Mouse (Mus musculus) lung, embryonic 14.5 days (tissue): ENCODE measurements around the gene Tulp2. TPM values are rescaled to one million over a fixed set of nuclear protein-coding genes. Genes with fewer than 3 reads are reported as not detected.
"Not testable (repeated sequence)": the region's sequence is repeated elsewhere in the genome, so short reads cannot be mapped to it uniquely, and the experiment has no call there.

Source experiments
- ATAC-seq: fragments of 200-750 bp; cut with Nextera tagmentation; 2 replicates; pipeline ENCODE4 v1.8.0; 2017; ENCODE audit warnings: mild to moderate bottlenecking, moderate TSS enrichment, moderate library complexity; ENCODE audit not compliant: insufficient read depth
- DNase-seq: peaks from one replicate; pipeline ENCODE4 v3.0.0-alpha.2; 2015
- H3K27ac ChIP-seq: fragments of 300-500 bp; sonication (generic); 2 replicates; pipeline ENCODE4 v1.5.1; 2014; ENCODE audit warnings: low read depth, mild to moderate bottlenecking, moderate library complexity
- H3K27me3 ChIP-seq: fragments of 300-500 bp; sonication (generic); 2 replicates; pipeline ENCODE4 v1.6.1; 2014; ENCODE audit warnings: low read length, control low read depth; ENCODE audit not compliant: insufficient read depth
- H3K36me3 ChIP-seq: fragments of 300-500 bp; sonication (generic); 2 replicates; pipeline ENCODE4 v1.6.1; 2014; ENCODE audit warnings: control low read depth; ENCODE audit not compliant: insufficient read depth
- H3K4me1 ChIP-seq: fragments of 300-500 bp; sonication (generic); 2 replicates; pipeline ENCODE4 v1.6.1; 2014; ENCODE audit warnings: antibody characterized with exemption, control low read depth; ENCODE audit not compliant: insufficient read depth
- H3K4me2 ChIP-seq: fragments of 300-500 bp; sonication (generic); 2 replicates; pipeline ENCODE4 v1.6.1; 2014; ENCODE audit warnings: mild to moderate bottlenecking
- H3K4me3 ChIP-seq: fragments of 300-500 bp; sonication (generic); 2 replicates; pipeline ENCODE4 v1.5.1; 2014; ENCODE audit warnings: low read depth, low read length
- H3K9ac ChIP-seq: fragments of 300-500 bp; sonication (generic); 2 replicates; pipeline ENCODE4 v1.6.1; 2014
- H3K9me3 ChIP-seq: fragments of 300-500 bp; sonication (generic); 2 replicates; pipeline ENCODE4 v1.6.1; 2016; ENCODE audit warnings: low read depth, low read length, control low read depth
- CTCF ChIP-seq: IDR thresholded peaks from 2 replicates; pipeline ENCODE4 v1.5.1; 2016; ENCODE audit warnings: antibody characterized with exemption, low read depth
- WGBS: fragments of 180-500 bp; shearing (Covaris S2); extraction: QIAGEN DNeasy Blood & Tissue Kit; methylation state at CpG from one replicate; pipeline ENCODE4 v1.1.7; 2014; 5-methylcytosine and 5-hydroxymethylcytosine counted together
- polyA plus RNA-seq: library from polyadenylated mRNA; unstranded; fragments of >200 nt; fragmentation: Nextera tagmentation; extraction: Ambion mirVana; gene quantifications from 2 replicates; pipeline ENCODE4 v1.2.1, GENCODE M21; 2014

Tulp2 gene
- polyA plus RNA-seq, 1 experiment from 2014 or later = 0.86 TPM

DNA sequence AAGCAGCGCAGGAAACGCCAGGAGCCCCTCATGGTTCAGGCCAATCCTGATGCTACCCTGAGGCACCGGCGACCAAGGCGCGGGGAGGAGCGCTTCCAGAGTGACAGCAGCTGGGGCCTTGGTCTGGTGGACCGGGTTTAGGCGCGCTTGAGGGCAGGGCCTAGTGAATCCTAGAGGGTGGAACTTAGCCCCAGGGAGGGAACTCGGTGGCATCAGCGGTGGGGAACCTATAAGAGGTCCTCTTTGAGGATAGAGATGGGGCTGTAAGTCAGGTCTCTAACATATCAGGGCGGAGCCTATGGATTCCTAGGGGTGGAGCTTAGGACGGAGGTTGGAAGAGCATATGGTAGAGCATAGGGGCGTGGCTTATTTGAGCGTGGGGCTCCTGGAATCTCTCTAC is 33.8 kb downstream of the Tulp2 start:
- H3K36me3 ChIP-seq = no peaks in the 10 kb centered on the region
- no peaks in the 10 kb centered on the region for H3K9me3 ChIP-seq
- H3K4me3 ChIP-seq = no peak overlapping the region
- WGBS = 29% methylated on average over 16 of the region's 16 CpGs
- peaks cover 4% of the 10 kb centered on the region; the same call in 1 of the 2 replicates for H3K4me1 ChIP-seq
- 0 out of 2 replicates have a peak overlapping the region, but pooled peaks have one; percentile 24 for H3K27ac ChIP-seq
- H3K4me2 ChIP-seq = peak overlapping the region; percentile 30; the same call in 1 of the 2 replicates
- TF ChIP-seq CTCF = no peak
- no peaks in the 10 kb centered on the region for H3K27me3 ChIP-seq
- DNase-seq = peak; percentile 54
- peak overlapping the region; percentile 6; the same call in 1 of the 2 replicates for H3K9ac ChIP-seq
- ATAC-seq = peak; percentile 42; the same call in 1 of the 2 replicates

DNA sequence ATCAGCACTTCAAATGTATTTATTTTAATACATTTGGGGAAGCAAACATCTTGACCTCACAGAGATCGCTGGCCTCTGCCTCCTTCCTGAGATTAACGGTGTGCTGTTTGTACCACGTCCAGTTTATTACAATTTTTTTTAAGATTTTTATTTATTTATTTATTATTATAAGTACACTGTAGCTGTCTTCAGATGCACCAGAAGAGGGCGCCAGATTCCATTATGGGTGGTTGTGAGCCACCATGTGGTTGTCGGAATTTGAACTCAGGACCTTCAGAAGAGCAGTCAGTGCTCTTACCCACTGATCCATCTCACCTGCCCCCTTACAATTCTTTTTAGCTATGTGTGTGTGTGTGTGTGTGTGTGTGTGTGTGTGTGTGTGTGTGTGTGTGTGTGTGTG is 35.2 kb downstream of the Tulp2 start:
- not testable (repeated sequence) for H3K4me3 ChIP-seq, H3K4me1 ChIP-seq, H3K36me3 ChIP-seq, H3K9ac ChIP-seq, DNase-seq, H3K27ac ChIP-seq, H3K4me2 ChIP-seq, H3K27me3 ChIP-seq, H3K9me3 ChIP-seq, ATAC-seq
- 67% methylated on average over 5 of the region's 5 CpGs for WGBS
- peak; percentile 16; the same call in 1 of the 2 replicates for TF ChIP-seq CTCF

DNA sequence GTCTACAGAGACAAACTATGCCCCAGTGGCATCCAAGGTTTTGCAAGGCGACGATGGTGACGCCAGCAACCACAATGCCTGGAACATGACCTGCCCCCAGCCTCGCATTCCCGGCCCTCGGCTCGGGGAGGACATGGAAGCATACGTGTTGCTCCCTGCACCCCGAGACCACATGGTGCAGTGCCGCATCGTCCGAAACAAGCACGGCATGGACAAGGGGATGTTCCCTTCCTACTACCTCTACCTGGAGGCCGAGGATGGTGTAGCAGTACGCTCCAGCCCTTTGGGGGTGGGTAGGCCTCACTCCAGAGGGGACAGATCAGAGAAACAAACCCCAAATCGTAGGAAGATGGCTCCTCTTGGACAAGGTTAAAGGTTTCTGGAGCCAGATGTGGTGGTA is 36.9 kb downstream of the Tulp2 start:
- Histone ChIP-seq H3K4me1 (peaks cover 4% of the 10 kb centered on the region; the same call in 1 of the 2 replicates), H3K4me3 (no peak overlapping the region), H3K4me2 (no peak overlapping the region), H3K9me3 (no peaks in the 10 kb centered on the region), H3K36me3 (peaks cover 11% of the 10 kb centered on the region; the same call in 1 of the 2 replicates), H3K27me3 (no peaks in the 10 kb centered on the region), H3K9ac (no peak overlapping the region), H3K27ac (no peak overlapping the region)
- DNase-seq (no peak), ATAC-seq (no peak)
- whole genome bisulfite sequencing = 89% methylated on average over 16 of the region's 16 CpGs
- TF ChIP-seq CTCF = no peak

DNA sequence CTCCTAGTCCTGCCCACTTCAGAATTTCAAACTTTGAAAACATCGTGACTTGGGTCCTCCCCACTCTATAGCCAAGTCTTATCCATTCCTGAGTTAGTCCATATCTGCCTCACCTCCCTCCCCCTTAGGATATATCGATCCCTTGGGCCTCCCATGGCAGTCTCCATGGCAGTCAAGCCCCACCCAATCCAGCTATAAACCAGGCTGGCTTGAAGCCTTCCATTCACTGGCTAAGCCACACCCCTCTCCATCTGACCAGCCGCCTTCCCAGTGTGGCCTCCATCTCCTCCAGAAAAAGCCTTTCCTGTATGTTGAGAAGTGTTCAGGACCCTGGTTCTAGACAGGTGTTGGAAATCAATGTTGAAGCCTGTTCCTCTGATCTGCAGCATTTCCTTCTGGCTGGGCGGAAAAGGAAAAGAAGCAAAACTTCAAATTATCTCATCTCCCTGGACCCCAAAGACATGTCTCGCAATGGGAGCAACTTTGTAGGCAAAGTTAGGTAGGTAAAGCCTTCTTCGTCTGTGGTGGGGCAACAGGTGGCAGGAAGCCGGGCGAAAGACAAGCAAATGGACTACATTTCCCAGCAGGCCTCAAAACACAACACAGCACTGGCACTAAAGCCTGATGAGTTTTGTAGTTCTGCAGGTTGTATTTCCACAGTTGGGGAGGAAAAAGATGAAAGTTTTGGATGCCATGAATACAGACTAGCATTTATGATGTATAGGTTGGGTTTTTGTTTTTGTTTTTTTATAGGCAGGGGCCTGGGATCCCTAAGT is 37.9 kb downstream of the Tulp2 start:
- H3K36me3 ChIP-seq = peaks cover 17% of the 10 kb centered on the region; the same call in 1 of the 2 replicates
- WGBS = 75% methylated on average over 8 of the region's 8 CpGs
- H3K4me2 ChIP-seq = no peak overlapping the region
- H3K9ac ChIP-seq = no peak overlapping the region
- H3K4me3 ChIP-seq = no peak overlapping the region; the same call in 1 of the 2 replicates
- no peak overlapping the region for H3K27ac ChIP-seq
- DNase-seq = no peak
- H3K9me3 ChIP-seq = no peaks in the 10 kb centered on the region
- TF ChIP-seq CTCF = no peak
- ATAC-seq = no peak
- H3K4me1 ChIP-seq = peaks cover 4% of the 10 kb centered on the region; the same call in 1 of the 2 replicates
- H3K27me3 ChIP-seq = no peaks in the 10 kb centered on the region

DNA sequence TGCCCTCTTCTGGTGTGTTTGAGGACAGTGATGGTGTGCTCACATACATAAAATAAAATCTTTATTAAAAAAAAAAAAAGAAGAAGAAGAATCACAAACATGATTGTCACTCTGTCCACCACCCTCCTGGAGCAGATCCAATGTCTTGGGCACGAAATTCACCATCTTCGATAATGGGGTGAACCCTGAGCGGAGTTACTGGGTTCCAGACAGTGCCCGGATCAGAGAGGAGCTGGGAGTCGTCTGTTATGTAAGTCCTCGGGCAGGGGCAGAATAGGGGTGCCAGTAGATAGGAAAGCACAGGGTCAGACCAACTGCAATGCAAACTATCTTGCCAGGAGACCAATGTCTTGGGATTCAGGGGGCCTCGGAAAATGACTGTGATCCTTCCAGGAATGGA is 38.9 kb downstream of the Tulp2 start:
- H3K9me3 ChIP-seq = no peaks in the 10 kb centered on the region
- 87% methylated on average over 7 of the region's 7 CpGs for WGBS
- H3K4me3 ChIP-seq = no peak overlapping the region
- no peaks in the 10 kb centered on the region for H3K27me3 ChIP-seq
- ATAC-seq (no peak), DNase-seq (no peak)
- H3K4me2 ChIP-seq = peak overlapping the region; percentile 64; the same call in 1 of the 2 replicates
- no peak overlapping the region for H3K27ac ChIP-seq
- no peaks in the 10 kb centered on the region for H3K4me1 ChIP-seq
- H3K36me3 ChIP-seq = peaks cover 18% of the 10 kb centered on the region; the same call in 1 of the 2 replicates
- no peak for TF ChIP-seq CTCF
- H3K9ac ChIP-seq = no peak overlapping the region

DNA sequence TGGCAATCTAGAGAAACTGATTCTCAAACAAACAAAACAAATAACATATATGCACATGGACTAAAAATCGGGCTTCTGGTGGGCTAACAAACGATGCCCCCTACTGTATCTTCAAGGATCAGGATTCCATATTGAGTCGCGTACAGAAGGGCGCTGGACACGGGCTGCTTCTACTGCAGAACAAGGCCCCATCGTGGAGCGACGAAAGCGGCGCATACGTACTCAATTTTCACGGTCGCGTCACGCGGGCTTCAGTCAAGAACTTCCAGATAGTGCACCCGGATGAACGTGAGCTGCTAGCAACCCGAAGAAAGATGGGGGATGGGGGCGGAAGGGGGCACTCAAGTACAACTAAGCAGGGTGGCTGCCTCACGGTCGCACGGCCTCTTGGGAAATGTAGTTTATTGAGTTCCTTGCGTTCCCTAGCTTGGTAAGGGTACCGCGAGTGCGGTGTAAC is 40.1 kb downstream of the Tulp2 start:
- ATAC-seq = peak; percentile 77
- WGBS = under 1% methylated on average over 28 of the region's 28 CpGs
- Histone ChIP-seq H3K27me3 (no peaks in the 10 kb centered on the region), H3K4me1 (no peaks in the 10 kb centered on the region), H3K36me3 (peaks cover 18% of the 10 kb centered on the region; the same call in 1 of the 2 replicates), H3K4me2 (peak overlapping the region; percentile 64), H3K9ac (peak overlapping the region; percentile 62), H3K27ac (peak overlapping the region; percentile 93), H3K4me3 (peak overlapping the region; percentile 54), H3K9me3 (no peaks in the 10 kb centered on the region)
- DNase-seq = peak; percentile 93
- peak; percentile 48; the same call in 1 of the 2 replicates for TF ChIP-seq CTCF

DNA sequence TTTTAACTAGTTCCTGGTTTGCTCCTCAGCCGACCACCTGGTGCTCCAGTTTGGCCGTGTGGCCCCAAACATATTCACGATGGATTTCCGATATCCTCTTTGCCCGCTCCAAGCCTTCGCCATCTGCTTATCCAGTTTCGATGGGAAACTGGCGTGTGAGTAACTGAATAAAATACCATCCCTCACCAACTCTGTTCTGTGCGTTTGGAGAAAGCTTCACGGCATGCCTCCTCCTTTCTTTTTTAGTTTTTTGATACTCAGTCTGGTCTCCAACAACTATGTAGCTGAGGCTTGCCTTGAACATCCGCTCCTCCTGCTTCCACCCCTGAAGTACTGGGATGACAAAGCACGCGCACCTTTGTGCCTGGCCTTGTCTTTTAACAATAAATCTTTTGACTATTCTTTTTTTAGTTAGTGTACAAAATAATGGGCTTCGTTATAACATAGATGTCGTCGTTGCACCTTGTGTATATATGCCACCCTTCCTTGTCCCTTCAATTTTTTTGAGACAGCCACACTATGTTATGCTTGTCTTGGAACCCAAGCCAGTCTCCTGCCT is 40.6 kb downstream of the Tulp2 start:
- Histone ChIP-seq H3K4me2 (peak overlapping the region; percentile 64), H3K4me1 (no peaks in the 10 kb centered on the region), H3K27ac (no peak overlapping the region; the same call in 1 of the 2 replicates), H3K4me3 (peak overlapping the region; percentile 54), H3K36me3 (peaks cover 18% of the 10 kb centered on the region; the same call in 1 of the 2 replicates), H3K27me3 (no peaks in the 10 kb centered on the region), H3K9ac (peak overlapping the region; percentile 62), H3K9me3 (no peaks in the 10 kb centered on the region)
- DNase-seq (no peak), ATAC-seq (no peak)
- TF ChIP-seq CTCF = no peak
- WGBS = 55% methylated on average over 16 of the region's 16 CpGs
